Mouse (Mus musculus) myocyte (in vitro differentiated cells): ENCODE data around the gene Cox10.

Experiments
- MYOG ChIP-seq, 3 experiments: IDR thresholded peaks; one replicate each; pipeline ENCODE4 v1.6.1; 2011; ENCODE audit warnings: control low read depth in 2 of 3, low read depth in 2 of 3, mild to moderate bottlenecking in 2 of 3; ENCODE audit not compliant: insufficient read length in 2 of 3, control insufficient read depth in 1 of 3, insufficient read depth in 1 of 3
- POLR2A ChIP-seq: IDR thresholded peaks from one replicate; pipeline ENCODE4 v1.6.1; 2011; ENCODE audit warnings: low read depth, mild to moderate bottlenecking, control low read depth, moderate library complexity; ENCODE audit not compliant: insufficient read length
- POLR2AphosphoS2 ChIP-seq: IDR thresholded peaks from one replicate; pipeline ENCODE4 v1.6.1; 2011; ENCODE audit warnings: low read depth, control low read depth; ENCODE audit not compliant: insufficient read length
- SRF ChIP-seq: IDR thresholded peaks from one replicate; pipeline ENCODE4 v1.6.1; 2011; ENCODE audit warnings: low read depth; ENCODE audit not compliant: control insufficient read depth, insufficient read length

- no peak for TF ChIP-seq POLR2A
- TF ChIP-seq MYOG (IDR thresholded peaks at IDR 0.05; ENCODE audit: control insufficient read depth in 1 of 3, insufficient read depth in 1 of 3, insufficient read length in 2 of 3, low read depth in 2 of 3): no peak
- no peak for TF ChIP-seq SRF
- no peak for TF ChIP-seq POLR2AphosphoS2
Measured at GRCm38 (mm10) chr11:64004152-64004551, 75.1 kb downstream of the Cox10 start.
